Comparison of ENCODE assay signal across 22 mouse cellular contexts in the genomic region with DNA sequence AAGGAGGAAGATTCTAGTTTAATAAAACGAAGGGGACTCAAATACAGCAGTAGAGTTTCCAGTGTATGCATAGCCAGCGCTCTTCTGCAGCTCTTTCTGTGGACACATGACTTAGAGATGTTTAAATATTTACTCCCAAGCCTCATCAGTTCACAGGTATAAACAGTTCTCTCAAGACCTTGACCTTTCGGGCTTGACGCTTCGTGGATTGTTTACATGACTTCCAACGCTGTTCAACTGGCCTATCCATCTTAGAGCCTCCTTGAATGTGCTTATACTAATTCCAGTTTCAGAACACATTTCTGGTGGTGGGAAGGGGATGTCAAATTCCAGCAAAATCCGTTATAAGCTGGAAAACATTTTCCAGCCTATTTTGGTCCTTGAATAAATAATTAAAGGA.
DNase-seq lines count a peak whose midpoint lies in the region; ATAC-seq and TF ChIP-seq lines count a peak whose summit lies in the region.
"Had no signal": no experiment of that assay in that cellular context is flagged by ENCODE, and none has a peak within 500 bp of the region (broad histone marks: within the 10 kb centered on the region; RNA-seq: fewer than 3 reads in every experiment).

No protein-coding gene starts in this region.

- peak; percentile 36 for DNase-seq in kidney, adult 11 months
- DNase-seq in kidney, adult 18-20 months = no peak
- no peak for DNase-seq in liver, postnatal 0 days
- DNase-seq in liver, embryonic 11.5 days (ENCODE audit: low spot score) = no peak
- DNase-seq in embryo, embryonic 11 days = peak; percentile 18
- peak; percentile 40 to 64 for DNase-seq in kidney, postnatal 36 days
- DNase-seq in spleen, adult 18-20 months = no peak
- DNase-seq: adrenal gland, postnatal 14 days; cerebellum, postnatal 14 days; gastrocnemius, adult 2 months; heart, postnatal 10 days; left cerebral cortex, postnatal 4 days; liver, embryonic 13.5 days; right cerebral cortex, adult 18-20 months; thymus, adult 2 months had no signal

- no peak for TF ChIP-seq EP300 in liver, postnatal 0 days (IDR thresholded peaks at IDR 0.05; ENCODE audit: low read depth)

- no peaks in the 10 kb centered on the region for H3K9me3 ChIP-seq in liver, postnatal 0 days (ENCODE audit: low read length)
- no peaks in the 10 kb centered on the region for H3K9me3 ChIP-seq in liver, embryonic 11.5 days (ENCODE audit: control insufficient read depth, low read length)
- H3K9me3 ChIP-seq: embryonic facial prominence, embryonic 10.5 days; hindbrain, embryonic 12.5 days; liver, embryonic 13.5 days; midbrain, embryonic 13.5 days; neural tube, embryonic 13.5 days had no signal

- no peak overlapping the region for H3K4me3 ChIP-seq in liver, postnatal 0 days (ENCODE audit: low read depth, low read length)
- H3K4me3 ChIP-seq in liver, embryonic 11.5 days (ENCODE audit: low read depth, low read length) = no peak overlapping the region
- H3K4me3 ChIP-seq: embryonic facial prominence, embryonic 10.5 days; gastrocnemius, adult 2 months; hindbrain, embryonic 12.5 days; left cerebral cortex, adult 2 months; liver, embryonic 13.5 days; midbrain, embryonic 13.5 days; neural tube, embryonic 13.5 days had no signal

- no peaks in the 10 kb centered on the region for H3K36me3 ChIP-seq in liver, postnatal 0 days (replicated peaks; ENCODE audit: insufficient read depth, low read length)
- no peaks in the 10 kb centered on the region for H3K36me3 ChIP-seq in liver, embryonic 11.5 days (ENCODE audit: control insufficient read depth, insufficient read depth, low read length)
- H3K36me3 ChIP-seq: embryonic facial prominence, embryonic 10.5 days; liver, embryonic 13.5 days; midbrain, embryonic 13.5 days; neural tube, embryonic 13.5 days had no signal

- no peak overlapping the region for H3K4me2 ChIP-seq in liver, postnatal 0 days (ENCODE audit: low read depth, low read length)
- no peak overlapping the region for H3K4me2 ChIP-seq in liver, embryonic 11.5 days
- H3K4me2 ChIP-seq: heart, embryonic 11.5 days; hindbrain, embryonic 12.5 days; liver, embryonic 13.5 days; midbrain, embryonic 13.5 days; neural tube, embryonic 13.5 days had no signal

- WGBS in liver, postnatal 0 days (ENCODE audit: insufficient replicate concordance) = 58% methylated on average over 7 of the region's 7 CpGs
- WGBS in liver, embryonic 11.5 days = 60% methylated on average over 7 of the region's 7 CpGs

- peaks cover 10% of the 10 kb centered on the region for H3K4me1 ChIP-seq in liver, postnatal 0 days (ENCODE audit: insufficient read depth)
- H3K4me1 ChIP-seq in liver, embryonic 11.5 days (replicated peaks; ENCODE audit: control insufficient read depth, insufficient read depth, low read length) = peaks cover 13% of the 10 kb centered on the region

- no peak for TF ChIP-seq CTCF in liver, postnatal 0 days (IDR thresholded peaks at IDR 0.05; ENCODE audit: low read depth)

- ATAC-seq in liver, postnatal 0 days = peak; percentile 78
- ATAC-seq in liver, embryonic 11.5 days (replicated peaks; ENCODE audit: low FRiP score) = no peak
- ATAC-seq: midbrain, embryonic 13.5 days had no signal

- no peak overlapping the region for H3K9ac ChIP-seq in liver, postnatal 0 days (replicated peaks)
- no peak overlapping the region for H3K9ac ChIP-seq in liver, embryonic 11.5 days (ENCODE audit: low read depth, low read length)
- H3K9ac ChIP-seq: hindbrain, embryonic 12.5 days; liver, embryonic 13.5 days; midbrain, embryonic 13.5 days; neural tube, embryonic 13.5 days had no signal

- H3K27me3 ChIP-seq in liver, postnatal 0 days (ENCODE audit: insufficient read depth, low read length) = no peaks in the 10 kb centered on the region
- H3K27me3 ChIP-seq in liver, embryonic 11.5 days (replicated peaks; ENCODE audit: control insufficient read depth, insufficient read depth, low read length) = no peaks in the 10 kb centered on the region
- H3K27me3 ChIP-seq: CH12.LX; hindbrain, embryonic 12.5 days; liver, embryonic 13.5 days; midbrain, embryonic 13.5 days; neural tube, embryonic 13.5 days had no signal

- H3K27ac ChIP-seq in liver, postnatal 0 days (ENCODE audit: low read depth) = peak overlapping the region; percentile 50
- H3K27ac ChIP-seq in liver, embryonic 11.5 days (ENCODE audit: low read depth, low read length) = no peak overlapping the region
- H3K27ac ChIP-seq: embryonic facial prominence, embryonic 10.5 days; gastrocnemius, adult 2 months; hindbrain, embryonic 12.5 days; left cerebral cortex, adult 2 months; liver, embryonic 13.5 days; midbrain, embryonic 13.5 days; neural tube, embryonic 13.5 days had no signal

Comparison
In these comparisons a context has a peak if more than half of its experiments do, and no peak if none do; other contexts are left out.
1. DNase-seq: peak in kidney, adult 11 months (single experiment), embryo, embryonic 11 days (single experiment) and kidney, postnatal 36 days (2 of 2); none in kidney, adult 18-20 months (single experiment), liver, postnatal 0 days (single experiment), liver, embryonic 11.5 days (single experiment) and spleen, adult 18-20 months (0 of 2).